Mouse (Mus musculus) spleen, adult 12 weeks (tissue): ENCODE measurements around the gene Phtf2.
"Not testable (repeated sequence)": the region's sequence is repeated elsewhere in the genome, so short reads cannot be mapped to it uniquely, and the experiment has no call there.

Experiments used
- DNase-seq: peaks from one replicate; pipeline ENCODE4 v3.0.0; 2022; ENCODE audit warnings: low spot score

The Phtf2 gene

GRCm38 (mm10) chr5:20765365-20765920 lies 116.5 kb downstream of the Phtf2 start:
- DNase-seq, result no peak

DNA sequence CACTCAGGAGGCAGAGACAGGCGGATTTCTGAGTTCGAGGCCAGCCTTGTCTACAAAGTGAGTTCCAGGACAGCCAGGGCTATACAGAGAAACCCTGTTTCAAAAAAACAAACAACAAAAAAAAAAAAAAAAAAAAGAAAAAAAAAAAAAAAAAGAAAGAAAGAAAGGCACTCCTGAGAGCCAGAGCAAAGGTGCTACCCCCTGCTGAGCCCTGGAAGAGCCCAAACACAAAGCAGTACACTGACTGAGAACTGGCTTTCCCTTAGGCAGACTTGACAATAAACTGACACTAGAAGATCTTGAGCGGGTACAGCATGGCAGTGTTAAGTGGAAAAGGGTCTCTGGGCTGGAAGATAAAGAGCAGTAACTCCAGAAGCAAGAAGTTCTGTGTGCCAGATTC lies 119.5 kb downstream of the Phtf2 start:
- DNase-seq, result not testable (repeated sequence)

DNA sequence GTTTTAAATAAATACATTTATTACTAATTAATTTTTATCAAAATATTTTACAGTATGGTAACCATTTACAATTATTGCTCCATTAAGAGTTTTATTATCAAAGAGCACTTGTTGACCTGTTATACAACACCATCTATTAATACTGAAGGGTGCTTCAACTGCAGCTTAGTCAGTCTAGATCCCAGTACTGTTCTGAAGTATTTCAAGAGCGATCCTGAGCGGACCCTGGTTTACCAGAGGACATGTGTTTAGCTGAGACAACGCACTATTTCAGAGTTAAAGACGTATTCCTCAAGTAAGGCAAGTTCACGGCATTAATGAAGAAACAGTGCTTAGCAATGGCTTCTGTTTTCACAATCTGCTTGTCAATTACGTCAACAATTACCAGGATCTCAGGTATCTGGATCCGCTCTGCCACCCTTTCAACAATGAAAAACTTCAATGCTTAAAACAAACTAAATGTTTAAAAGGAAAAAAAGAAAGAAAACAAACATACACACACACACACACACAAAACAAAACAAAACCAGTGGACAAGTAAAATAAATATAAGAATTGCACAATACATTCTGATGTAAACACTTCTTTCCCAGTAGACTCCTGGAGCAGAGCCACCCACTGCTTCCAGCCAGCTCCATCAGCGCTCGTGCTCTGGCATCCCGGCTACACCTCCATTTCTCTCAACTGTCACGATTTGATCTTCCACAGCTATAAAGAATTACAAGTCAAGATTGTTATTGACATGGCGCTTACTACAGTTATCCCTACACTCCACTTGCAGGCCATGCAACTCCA lies 121.4 kb downstream of the Phtf2 start:
- DNase-seq, result no peak

DNA sequence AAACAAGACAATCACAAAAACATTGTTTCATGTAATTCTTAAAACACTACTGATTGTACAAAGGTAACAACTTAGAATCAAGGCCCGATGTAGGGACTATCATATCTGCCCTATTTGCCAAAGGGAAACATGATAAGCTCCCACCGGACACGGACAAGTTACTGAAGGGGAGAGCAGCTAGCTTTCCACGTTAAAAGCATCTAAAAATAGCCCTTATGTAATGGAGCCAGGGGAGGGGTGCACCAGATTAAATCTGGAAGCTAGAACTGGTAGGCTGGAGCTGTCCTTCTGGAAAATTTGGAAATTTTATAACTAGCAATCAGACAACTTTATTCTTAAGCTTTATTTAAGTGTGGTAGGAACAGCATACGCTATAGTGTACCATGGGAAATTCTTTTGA lies 122.2 kb downstream of the Phtf2 start:
- DNase-seq, result no peak

- DNase-seq, result no peak
These were observed 128.0 kb downstream of the Phtf2 start for GRCm38 (mm10) chr5:20753963-20754362.

GRCm38 (mm10) chr5:20753096-20753495 lies 128.8 kb downstream of the Phtf2 start:
- DNase-seq, result no peak

DNA sequence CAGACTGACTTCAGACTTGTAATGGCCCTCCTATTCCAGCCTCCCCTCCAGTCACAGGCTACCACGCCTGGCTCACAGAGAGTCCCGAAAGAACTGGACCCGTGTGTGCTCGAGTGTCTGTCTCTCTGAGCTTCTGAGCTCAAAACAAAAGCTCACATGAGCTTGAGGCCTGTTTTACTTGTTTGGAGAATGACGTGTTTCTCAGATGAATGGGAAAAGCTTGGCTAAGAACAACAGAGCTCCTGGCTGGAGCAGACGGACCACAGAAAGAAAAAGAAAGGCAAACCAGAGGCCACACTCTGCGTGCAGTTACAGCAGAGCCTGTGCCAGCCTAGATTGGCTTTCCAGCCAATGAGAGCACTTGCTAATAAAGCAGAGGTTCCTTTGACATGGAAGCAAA lies 130.2 kb downstream of the Phtf2 start:
- DNase-seq, result no peak

- no peak for DNase-seq
These were observed 130.9 kb downstream of the Phtf2 start for GRCm38 (mm10) chr5:20751000-20751399.

GRCm38 (mm10) chr5:20749535-20749934 lies 132.4 kb downstream of the Phtf2 start:
- DNase-seq, result no peak

DNA sequence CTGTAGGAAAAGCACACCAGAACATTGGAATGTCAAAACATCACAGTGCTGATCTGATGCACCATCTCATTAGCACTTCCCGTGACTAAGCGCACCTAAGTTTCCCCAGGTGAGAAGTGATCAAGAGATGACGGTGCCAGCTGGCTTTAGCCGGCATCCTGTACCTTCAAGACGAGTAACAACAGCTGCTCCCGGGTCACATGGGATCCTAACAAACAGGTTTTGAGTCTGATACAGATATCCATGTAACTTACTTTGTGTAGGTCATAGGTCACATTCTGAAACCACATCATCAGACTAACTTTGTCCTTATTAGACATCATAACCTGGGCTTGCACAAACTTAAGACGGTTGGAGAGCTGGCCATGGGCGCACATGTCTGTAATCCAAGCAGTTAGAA lies 133.1 kb downstream of the Phtf2 start:
- no peak for DNase-seq

DNA sequence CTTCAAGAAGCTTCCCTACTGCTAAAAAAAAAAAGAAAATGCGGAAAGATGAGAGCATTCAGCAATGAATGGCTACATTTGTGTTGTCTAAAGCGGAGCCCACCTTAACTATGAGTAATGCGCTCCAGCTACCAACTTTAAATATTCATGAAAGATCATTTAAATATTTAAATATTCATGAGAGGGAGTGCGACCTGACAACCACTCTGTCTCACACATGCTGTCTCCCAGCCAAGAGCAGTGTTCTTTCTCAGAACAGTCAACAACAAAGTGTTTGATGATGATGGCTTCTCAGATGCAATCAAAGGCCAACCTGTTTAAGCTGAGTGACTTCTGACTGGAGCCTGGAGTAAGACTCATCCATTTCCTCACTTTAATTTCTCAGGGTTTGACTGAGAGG lies 133.8 kb downstream of the Phtf2 start:
- DNase-seq, result no peak

DNA sequence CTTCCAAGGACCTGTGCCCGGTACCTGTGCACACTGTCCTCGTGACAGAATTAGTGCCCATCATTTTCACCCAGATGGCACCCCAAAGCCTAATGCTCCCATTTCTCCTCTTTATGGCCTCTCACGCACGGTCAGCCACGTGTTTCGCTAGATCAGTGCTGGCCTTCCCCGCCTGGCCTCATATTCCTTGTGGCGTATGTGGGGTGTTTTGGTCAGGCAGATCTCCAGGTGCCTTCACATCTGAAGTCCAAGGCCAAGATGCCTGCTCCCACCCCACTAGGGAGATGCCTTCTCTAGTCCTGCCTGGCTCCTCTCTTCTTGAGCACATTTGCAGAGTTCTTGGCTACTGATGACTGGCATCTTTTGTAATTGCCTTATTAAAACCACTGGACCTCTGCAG lies 140.0 kb downstream of the Phtf2 start:
- DNase-seq, result no peak

- DNase-seq, result no peak
These were observed 140.7 kb downstream of the Phtf2 start for GRCm38 (mm10) chr5:20741193-20741592.

GRCm38 (mm10) chr5:20738795-20739194 lies 143.1 kb downstream of the Phtf2 start:
- DNase-seq, result no peak

- not testable (repeated sequence) for DNase-seq
These were observed 158.7 kb downstream of the Phtf2 start for GRCm38 (mm10) chr5:20723226-20723625.

GRCm38 (mm10) chr5:20720201-20720900 lies 161.6 kb downstream of the Phtf2 start:
- no peak for DNase-seq

GRCm38 (mm10) chr5:20715980-20716379 lies 165.9 kb downstream of the Phtf2 start:
- not testable (repeated sequence) for DNase-seq

- not testable (repeated sequence) for DNase-seq
These were observed 167.3 kb downstream of the Phtf2 start for GRCm38 (mm10) chr5:20714619-20715018.

DNA sequence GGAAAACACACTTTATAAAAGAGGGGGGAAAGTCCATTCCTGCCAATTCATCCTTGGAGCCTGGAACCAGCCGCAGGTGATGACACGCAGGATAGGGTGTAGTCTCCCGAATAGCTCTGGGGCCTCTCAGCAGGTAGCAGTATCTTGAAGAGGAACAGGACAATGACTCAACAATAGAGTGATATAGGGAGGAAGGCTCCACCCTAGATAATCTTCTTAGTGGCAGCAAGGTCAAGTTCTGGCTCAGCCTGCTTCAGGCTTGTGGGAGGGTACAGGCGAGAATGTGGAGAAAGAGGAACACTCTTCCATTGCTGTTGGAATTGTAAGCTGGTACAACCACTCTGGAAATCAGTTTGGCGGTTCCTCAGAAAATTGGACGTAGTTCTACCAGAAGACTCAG lies 171.1 kb downstream of the Phtf2 start:
- DNase-seq, result not testable (repeated sequence)
